Mouse (Mus musculus): ENCODE results near the gene Rdm1.

- TF ChIP-seq TAL1 (IDR thresholded peaks at IDR 0.05; ENCODE audit: low read length) (no peak; the same call in 2 of the 3 replicates), GATA1 (IDR thresholded peaks at IDR 0.05; ENCODE audit: low read length) (no peak)
These were observed 11.6 kb upstream of the Rdm1 start for GRCm38 (mm10) chr11:101615380-101615779.
